Mouse (Mus musculus) testis, adult 2 months (tissue): ENCODE data around the gene C1qtnf7.

ENCODE experiments used
- CTCF ChIP-seq: fragments of 200-500 bp; IDR thresholded peaks from 2 replicates; pipeline ENCODE4 v1.5.1; 2012; ENCODE audit warnings: low read depth, mild to moderate bottlenecking, inconsistent platforms, low read length, moderate library complexity; ENCODE audit not compliant: control insufficient read depth, insufficient read depth, insufficient replicate concordance
- POLR2A ChIP-seq: fragments of 200-500 bp; IDR thresholded peaks from 2 replicates; pipeline ENCODE4 v1.6.1; 2012; ENCODE audit warnings: low read depth, mild to moderate bottlenecking, inconsistent platforms, low read length, moderate library complexity; ENCODE audit not compliant: control insufficient read depth

GRCm38 (mm10) chr5:43530886-43531285 lies 15.5 kb downstream of the C1qtnf7 start:
- TF ChIP-seq CTCF (no peak), POLR2A (no peak)
